Mouse (Mus musculus) left cerebral cortex, adult 18-20 months (tissue): ENCODE results near the gene Fabp2. TPM values are rescaled to one million over a fixed set of nuclear protein-coding genes. Genes with fewer than 3 reads are reported as not detected.
"Not testable (repeated sequence)": the region's sequence is repeated elsewhere in the genome, so short reads cannot be mapped to it uniquely, and the experiment has no call there.

ENCODE experiments used
- DNase-seq, 2 experiments: peaks; one replicate each; pipeline ENCODE4 v3.0.0; 2021 to 2022; ENCODE audit warnings: low spot score in 2 of 2, mixed read lengths in 1 of 2
- total RNA-seq, 2 experiments: library from RNA; stranded (reverse); gene quantifications; 2 replicates each; pipeline ENCODE4 v1.2.3; 2021

Fabp2 gene
- total RNA-seq, 2 experiments from 2014 or later, result not detected

- no peak for DNase-seq
These were observed 24.4 kb downstream of the Fabp2 start, which contains the start of gene Gm10959 for GRCm38 (mm10) chr3:122919260-122919659. TSS of gene Gm10959 (minus strand) at chr3:122919360.

GRCm38 (mm10) chr3:122920572-122921435 is 25.9 kb downstream of the Fabp2 start:
- no peak for DNase-seq

DNA sequence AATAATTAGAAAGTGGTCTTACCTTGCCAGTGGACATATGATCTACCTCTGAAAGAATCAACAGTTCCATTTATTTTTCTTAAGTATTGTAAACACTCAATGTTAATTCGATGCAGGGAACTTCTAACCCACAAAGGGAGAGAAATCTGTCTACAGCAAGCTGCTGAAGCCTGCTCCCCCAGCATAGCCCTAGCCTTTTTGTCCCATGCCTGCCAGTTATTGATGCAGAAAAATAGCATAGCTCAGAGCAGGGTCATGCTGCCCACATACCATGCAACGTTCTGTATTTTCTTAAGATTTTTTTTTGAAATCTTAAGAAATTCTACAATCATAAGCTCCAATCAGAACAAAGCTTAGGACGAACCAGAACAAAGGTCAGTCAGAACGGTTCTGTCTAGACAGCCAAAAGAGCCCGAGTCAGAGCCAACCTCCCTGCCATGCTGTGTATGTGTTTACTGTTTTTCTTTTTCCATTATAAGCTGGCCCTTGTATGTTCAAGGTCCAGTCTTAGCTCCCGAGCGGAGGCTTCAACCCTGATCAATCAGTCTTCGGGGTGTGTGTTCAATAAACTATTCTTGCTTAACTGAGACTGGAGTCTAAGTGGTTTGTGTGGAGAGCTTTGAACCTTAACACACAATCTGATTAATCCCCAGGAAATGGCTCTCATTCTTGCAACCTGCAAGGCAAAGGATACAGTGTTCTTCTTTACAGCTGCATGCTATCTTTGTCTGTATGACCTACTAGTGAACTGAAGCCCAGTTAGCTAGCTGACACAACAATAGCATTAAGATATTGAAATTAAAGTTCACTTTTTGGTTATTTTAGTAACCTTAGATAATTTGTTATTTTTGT is 27.0 kb downstream of the Fabp2 start:
- DNase-seq, result no peak

- no peak for DNase-seq
These were observed 28.3 kb downstream of the Fabp2 start for GRCm38 (mm10) chr3:122923147-122923546.

GRCm38 (mm10) chr3:122924009-122924914 is 29.4 kb downstream of the Fabp2 start, which contains the start of gene 1810037I17Rik:
TSS of gene 1810037I17Rik (plus strand) at chr3:122924203.
- peak; percentile 96 to 97 for DNase-seq

DNA sequence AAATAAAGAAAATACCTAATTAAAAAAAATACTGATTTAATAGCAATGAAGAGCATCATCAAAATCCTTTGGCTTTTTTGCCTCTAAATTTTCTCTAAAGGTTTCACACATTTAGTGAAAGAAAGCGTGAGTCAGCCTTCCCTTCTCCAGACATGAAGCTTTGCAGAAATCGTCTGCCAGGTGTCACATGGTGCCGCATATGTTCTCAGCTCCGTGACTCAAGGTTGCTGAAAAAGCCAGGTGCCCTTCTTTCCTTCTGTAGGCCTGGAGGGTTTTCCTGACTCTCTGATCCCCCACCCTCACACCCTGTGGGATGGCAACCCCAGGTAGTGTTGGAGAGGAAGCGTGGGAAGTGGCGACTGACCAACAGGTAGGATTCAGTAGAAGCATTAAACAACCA is 34.9 kb downstream of the Fabp2 start:
- DNase-seq, result peak; percentile 52 to 58

DNA sequence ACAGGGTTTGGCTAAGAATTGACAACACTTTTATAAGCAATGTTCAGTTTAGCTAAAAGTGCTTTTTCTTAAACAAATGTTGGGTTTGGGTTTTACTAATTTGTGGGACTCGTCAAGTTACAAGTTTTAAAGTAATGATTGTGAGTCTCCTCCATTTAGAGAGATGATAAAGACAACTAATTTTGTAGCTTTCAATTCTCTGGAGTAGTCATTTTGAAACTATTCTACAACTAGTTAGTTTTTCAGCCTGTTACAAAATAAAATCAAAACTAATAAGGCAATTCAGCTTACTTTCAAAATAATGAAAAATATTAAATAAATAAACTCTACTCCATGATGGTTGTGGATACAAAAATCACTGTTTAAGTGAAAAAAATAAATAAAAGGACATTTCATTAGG is 37.6 kb downstream of the Fabp2 start:
- DNase-seq, result no peak

- DNase-seq, result not testable (repeated sequence)
These were observed 42.3 kb downstream of the Fabp2 start for GRCm38 (mm10) chr3:122937176-122937575.

DNA sequence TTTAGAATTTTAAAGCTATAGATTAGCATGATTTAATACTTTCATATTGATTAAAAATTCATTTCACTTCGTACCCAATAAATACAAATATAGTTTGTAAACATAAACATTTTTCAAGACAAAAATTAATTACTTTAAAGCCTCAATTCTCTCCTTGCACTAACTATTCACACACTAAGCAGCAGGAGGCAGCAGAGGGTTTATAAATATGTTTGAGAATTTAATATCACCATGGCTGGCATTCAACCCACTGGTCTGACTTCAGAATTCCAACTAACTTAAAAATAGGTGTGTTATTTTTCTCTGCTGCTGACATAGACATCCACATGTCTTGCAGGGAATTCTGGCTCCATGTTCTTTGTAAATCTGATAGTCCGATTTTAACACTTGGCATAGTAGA is 44.3 kb downstream of the Fabp2 start:
- DNase-seq, result peak in 1 of 2 experiments; percentile 24

GRCm38 (mm10) chr3:122943387-122943890 is 48.6 kb downstream of the Fabp2 start:
- DNase-seq, result no peak

Other genes starting within 250 kb of the Fabp2 start
- 10 to 100 TPM; 19.8 to 23.8 TPM for gene Pde5a, start 166.1 kb upstream of the Fabp2 start, total RNA-seq
- gene Gm10959, start 24.3 kb downstream of the Fabp2 start, total RNA-seq, result not detected
- gene 1810037I17Rik, start 29.1 kb downstream of the Fabp2 start, total RNA-seq, result 10 to 100 TPM; 62.5 to 65.8 TPM
- 10 to 100 TPM; 28.8 to 28.9 TPM for gene Usp53, start 89.4 kb downstream of the Fabp2 start, total RNA-seq
- gene Myoz2, start 139.9 kb downstream of the Fabp2 start, total RNA-seq, result under 1 TPM in 1 of 2 experiments, not detected in 1; 0.54 TPM